Mouse (Mus musculus): ENCODE results near the gene 4930451I11Rik. TPM values are rescaled to one million over a fixed set of nuclear protein-coding genes. Genes with fewer than 3 reads are reported as not detected.

The 4930451I11Rik gene
- polyA plus RNA-seq, 1 experiment from 2014 or later, result not detected

DNA sequence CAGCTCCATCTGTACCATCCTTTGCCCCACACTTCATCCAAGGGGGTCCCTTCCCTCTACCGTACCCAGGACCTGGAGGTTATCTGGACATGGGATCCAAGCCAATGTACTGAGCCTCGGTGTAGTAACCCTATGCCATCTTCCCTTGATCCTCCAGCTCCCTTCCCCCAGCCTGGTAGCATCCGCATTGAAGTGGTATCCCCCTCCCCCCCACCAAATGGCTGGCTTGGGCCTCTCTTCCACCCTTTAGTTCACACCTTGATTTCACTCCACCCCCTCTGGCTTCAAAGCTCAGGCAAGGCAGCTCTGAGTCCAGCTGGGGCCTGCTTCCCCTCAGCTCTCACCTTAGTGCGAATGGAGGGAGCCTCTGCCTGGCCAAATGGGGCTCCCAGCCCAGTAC, 46.4 kb downstream of the 4930451I11Rik start:
- no peak overlapping the region for H3K4me2 ChIP-seq
- DNase-seq (ENCODE audit: low spot score) (no peak), ATAC-seq (replicated peaks; ENCODE audit: low FRiP score) (no peak)
- no peaks in the 10 kb centered on the region for H3K9me3 ChIP-seq (ENCODE audit: control insufficient read depth, low read length)
- H3K36me3 ChIP-seq (ENCODE audit: control insufficient read depth, insufficient read depth, low read length), result peaks cover 49% of the 10 kb centered on the region
- WGBS, result 74% methylated on average over 4 of the region's 4 CpGs
- H3K4me1 ChIP-seq (replicated peaks; ENCODE audit: control insufficient read depth, insufficient read depth, low read length), result peaks cover 17% of the 10 kb centered on the region
- no peak overlapping the region for H3K27ac ChIP-seq (ENCODE audit: low read depth, low read length)
- H3K9ac ChIP-seq (ENCODE audit: low read depth, low read length), result no peak overlapping the region
- H3K27me3 ChIP-seq (replicated peaks; ENCODE audit: control insufficient read depth, insufficient read depth, low read length), result no peaks in the 10 kb centered on the region
- no peak overlapping the region for H3K4me3 ChIP-seq (ENCODE audit: low read depth, low read length)

DNA sequence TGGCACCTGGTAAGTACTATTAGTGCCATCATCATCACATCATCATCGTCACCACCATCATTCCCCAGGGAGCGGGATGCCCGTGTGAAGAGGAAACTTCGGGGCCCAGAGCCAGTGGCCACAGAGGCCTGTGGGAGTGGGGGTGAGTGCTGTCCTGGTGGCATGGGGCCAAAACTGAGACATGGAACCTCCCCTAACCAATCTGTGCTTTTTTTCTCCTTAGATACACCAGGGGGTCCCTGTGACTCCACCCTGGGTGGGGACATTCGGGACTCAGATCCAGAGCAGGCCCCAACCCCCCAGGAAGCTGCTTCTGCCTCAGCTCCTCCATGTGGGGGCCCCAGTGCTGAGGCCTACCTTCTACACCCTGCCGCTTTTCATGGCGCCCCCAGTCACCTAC, 47.0 kb downstream of the 4930451I11Rik start:
- no peak overlapping the region for H3K4me3 ChIP-seq (ENCODE audit: low read depth, low read length)
- H3K9ac ChIP-seq (ENCODE audit: low read depth, low read length), result no peak overlapping the region
- DNase-seq (ENCODE audit: low spot score), result no peak
- no peak for ATAC-seq (replicated peaks; ENCODE audit: low FRiP score)
- H3K36me3 ChIP-seq (ENCODE audit: control insufficient read depth, insufficient read depth, low read length), result peaks cover 44% of the 10 kb centered on the region
- no peaks in the 10 kb centered on the region for H3K27me3 ChIP-seq (replicated peaks; ENCODE audit: control insufficient read depth, insufficient read depth, low read length)
- no peak overlapping the region for H3K4me2 ChIP-seq
- WGBS, result 90% methylated on average over 7 of the region's 7 CpGs
- no peak overlapping the region for H3K27ac ChIP-seq (ENCODE audit: low read depth, low read length)
- H3K4me1 ChIP-seq (replicated peaks; ENCODE audit: control insufficient read depth, insufficient read depth, low read length), result peaks cover 20% of the 10 kb centered on the region
- H3K9me3 ChIP-seq (ENCODE audit: control insufficient read depth, low read length), result no peaks in the 10 kb centered on the region

DNA sequence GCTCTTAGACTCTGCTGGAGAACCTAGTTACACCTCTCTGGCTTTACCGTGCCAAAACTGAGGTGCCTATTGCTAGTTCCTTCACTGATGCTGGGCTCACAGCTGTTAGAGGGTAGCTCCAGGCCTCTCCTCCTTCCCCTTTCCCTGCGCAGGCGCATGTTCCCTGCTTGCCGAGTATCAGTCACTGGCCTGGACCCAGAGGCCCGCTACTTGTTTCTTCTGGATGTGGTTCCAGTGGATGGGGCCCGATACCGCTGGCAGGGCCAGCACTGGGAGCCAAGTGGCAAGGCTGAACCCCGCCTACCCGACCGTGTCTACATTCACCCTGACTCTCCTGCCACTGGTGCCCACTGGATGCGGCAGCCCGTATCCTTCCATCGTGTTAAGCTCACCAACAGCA, 48.7 kb downstream of the 4930451I11Rik start:
- no peaks in the 10 kb centered on the region for H3K9me3 ChIP-seq (ENCODE audit: control insufficient read depth, low read length)
- DNase-seq (ENCODE audit: low spot score), result no peak
- H3K27ac ChIP-seq (ENCODE audit: low read depth, low read length), result peak overlapping the region; percentile 28; the same call in 1 of the 2 replicates
- H3K9ac ChIP-seq (ENCODE audit: low read depth, low read length), result no peak overlapping the region
- no peak for ATAC-seq (replicated peaks; ENCODE audit: low FRiP score)
- H3K36me3 ChIP-seq (ENCODE audit: control insufficient read depth, insufficient read depth, low read length), result peaks cover 28% of the 10 kb centered on the region
- H3K4me2 ChIP-seq, result no peak overlapping the region; the same call in 1 of the 2 replicates
- peaks cover 21% of the 10 kb centered on the region for H3K4me1 ChIP-seq (replicated peaks; ENCODE audit: control insufficient read depth, insufficient read depth, low read length)
- H3K4me3 ChIP-seq (ENCODE audit: low read depth, low read length), result no peak overlapping the region
- WGBS, result 79% methylated on average over 13 of the region's 13 CpGs
- H3K27me3 ChIP-seq (replicated peaks; ENCODE audit: control insufficient read depth, insufficient read depth, low read length), result no peaks in the 10 kb centered on the region

DNA sequence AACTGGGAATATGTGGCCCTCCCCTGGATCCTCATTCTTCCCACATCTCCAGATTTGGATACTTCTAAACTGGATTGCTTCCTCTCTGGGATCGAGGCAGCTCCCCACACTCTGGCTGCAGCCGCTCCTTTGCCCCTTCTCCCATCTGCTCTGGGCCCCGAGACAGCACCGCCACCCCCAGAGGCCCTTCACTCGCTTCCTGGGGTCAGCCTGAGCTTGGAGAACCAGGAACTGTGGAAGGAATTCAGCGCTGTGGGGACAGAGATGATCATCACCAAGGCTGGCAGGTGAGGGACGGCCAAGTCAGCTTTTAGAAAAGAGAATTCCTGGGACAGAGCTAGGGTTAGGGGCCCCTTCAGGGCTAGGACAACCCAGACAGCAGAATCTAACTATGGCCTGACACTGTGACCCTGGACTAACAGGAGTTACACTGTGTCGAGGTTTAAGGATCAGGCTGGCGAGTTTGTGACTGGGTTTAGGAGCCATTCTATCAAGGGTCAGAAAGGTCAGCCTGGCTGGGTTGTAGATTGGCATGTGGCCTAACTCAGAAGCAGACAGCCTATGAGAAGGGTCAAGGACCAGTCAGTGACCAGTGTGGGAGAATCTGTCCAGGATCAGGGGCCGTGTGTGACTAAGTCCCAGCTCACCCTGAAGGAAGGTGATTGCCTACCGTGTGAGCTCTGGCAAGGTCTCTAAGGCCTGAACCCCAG, 49.6 kb downstream of the 4930451I11Rik start:
- Histone ChIP-seq H3K27ac (ENCODE audit: low read depth, low read length) (peak overlapping the region; percentile 28), H3K9me3 (ENCODE audit: control insufficient read depth, low read length) (no peaks in the 10 kb centered on the region), H3K4me3 (ENCODE audit: low read depth, low read length) (no peak overlapping the region; the same call in 1 of the 2 replicates), H3K4me2 (peak overlapping the region; percentile 74), H3K9ac (ENCODE audit: low read depth, low read length) (0 out of 2 replicates have a peak overlapping the region, but pooled peaks have one; percentile 22), H3K27me3 (replicated peaks; ENCODE audit: control insufficient read depth, insufficient read depth, low read length) (no peaks in the 10 kb centered on the region), H3K4me1 (replicated peaks; ENCODE audit: control insufficient read depth, insufficient read depth, low read length) (peaks cover 29% of the 10 kb centered on the region), H3K36me3 (ENCODE audit: control insufficient read depth, insufficient read depth, low read length) (peaks cover 20% of the 10 kb centered on the region)
- no peak for ATAC-seq (replicated peaks; ENCODE audit: low FRiP score)
- 53% methylated on average over 11 of the region's 11 CpGs for WGBS
- DNase-seq (ENCODE audit: low spot score), result no peak

DNA sequence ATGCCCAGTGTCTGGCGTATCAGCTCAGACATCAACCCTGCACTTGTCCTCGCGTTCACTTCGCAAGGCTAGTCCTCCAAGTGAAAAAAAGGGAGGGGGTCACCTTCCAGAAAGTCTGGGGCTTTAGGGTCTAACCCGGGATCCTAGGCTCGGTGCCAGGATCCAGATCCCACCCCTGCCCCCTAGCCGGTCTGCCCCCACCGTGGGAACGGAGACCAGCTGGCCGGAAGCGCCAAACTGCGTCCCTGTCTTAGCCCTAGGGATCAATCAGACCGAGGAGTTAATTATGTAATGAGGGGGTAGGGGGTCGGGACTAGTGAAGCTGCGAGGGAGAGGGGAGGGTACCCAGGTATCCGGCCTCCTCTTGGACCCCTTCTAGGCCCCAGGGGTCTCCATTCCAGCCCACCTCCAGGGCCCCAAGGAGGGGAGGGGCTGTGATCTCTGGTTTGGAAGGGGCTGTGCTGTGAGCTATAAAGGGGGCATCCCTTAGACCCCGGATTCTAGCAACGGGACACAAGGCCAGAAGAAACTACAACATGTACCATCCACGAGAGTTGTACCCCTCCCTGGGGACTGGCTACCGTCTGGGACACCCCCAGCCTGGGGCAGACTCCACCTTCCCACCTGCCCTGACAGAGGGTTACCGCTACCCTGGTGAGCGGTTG, 50.3 kb downstream of the 4930451I11Rik start, which contains the start of gene Tbx6:
Gene Tbx6, plus strand, starts transcription at position 513 of the 665 bp plus-strand sequence.
- H3K9me3 ChIP-seq (ENCODE audit: control insufficient read depth, low read length), result no peaks in the 10 kb centered on the region
- peak within 1 kb of the TSS; percentile 74 for H3K4me2 ChIP-seq
- ATAC-seq (replicated peaks; ENCODE audit: low FRiP score), result no peak
- peak; percentile 60 for DNase-seq (ENCODE audit: low spot score)
- H3K4me3 ChIP-seq (ENCODE audit: low read depth, low read length), result peak within 1 kb of the TSS; percentile 44
- peaks cover 13% of the 10 kb centered on the region for H3K36me3 ChIP-seq (ENCODE audit: control insufficient read depth, insufficient read depth, low read length)
- no peaks in the 10 kb centered on the region for H3K27me3 ChIP-seq (replicated peaks; ENCODE audit: control insufficient read depth, insufficient read depth, low read length)
- peaks cover 33% of the 10 kb centered on the region for H3K4me1 ChIP-seq (replicated peaks; ENCODE audit: control insufficient read depth, insufficient read depth, low read length)
- peak within 1 kb of the TSS; percentile 55 for H3K9ac ChIP-seq (ENCODE audit: low read depth, low read length)
- WGBS, result 14% methylated on average over 22 of the region's 22 CpGs
- peak within 1 kb of the TSS; percentile 62 for H3K27ac ChIP-seq (ENCODE audit: low read depth, low read length)

Other genes with a start within 250 kb of the 4930451I11Rik start
- 0.68 and 1.4 TPM in 2 replicates for gene Apobr, start 246.7 kb downstream of the 4930451I11Rik start, polyA plus RNA-seq (2014; fragmentation: Nextera tagmentation; extraction: Ambion mirVana)
- gene Cln3, start 245.8 kb downstream of the 4930451I11Rik start, polyA plus RNA-seq (2014; fragmentation: Nextera tagmentation; extraction: Ambion mirVana), result 19.7 and 25.2 TPM in 2 replicates
- gene Il27, start 236.7 kb downstream of the 4930451I11Rik start, polyA plus RNA-seq (2014; fragmentation: Nextera tagmentation; extraction: Ambion mirVana), result not detected in 2 replicates
- 4.3 and 7.1 TPM in 2 replicates for gene Nupr1, start 200.8 kb downstream of the 4930451I11Rik start, polyA plus RNA-seq (2014; fragmentation: Nextera tagmentation; extraction: Ambion mirVana)
- gene Sgf29, start 182.3 kb downstream of the 4930451I11Rik start, polyA plus RNA-seq (2014; fragmentation: Nextera tagmentation; extraction: Ambion mirVana), result 53.7 and 64.5 TPM in 2 replicates
- gene Sult1a1, start 155.2 kb downstream of the 4930451I11Rik start, polyA plus RNA-seq (2014; fragmentation: Nextera tagmentation; extraction: Ambion mirVana), result 0.14 and 0.44 TPM in 2 replicates
- gene Bola2, start 136.2 kb downstream of the 4930451I11Rik start, polyA plus RNA-seq (2014; fragmentation: Nextera tagmentation; extraction: Ambion mirVana), result 210 and 217 TPM in 2 replicates
- 6.6 and 7.7 TPM in 2 replicates for gene Slx1b, start 135.9 kb downstream of the 4930451I11Rik start, polyA plus RNA-seq (2014; fragmentation: Nextera tagmentation; extraction: Ambion mirVana)
- 94.0 and 94.9 TPM in 2 replicates for gene Coro1a, start 123.9 kb downstream of the 4930451I11Rik start, polyA plus RNA-seq (2014; fragmentation: Nextera tagmentation; extraction: Ambion mirVana)
- gene Mapk3, start 72.0 kb downstream of the 4930451I11Rik start, polyA plus RNA-seq (2014; fragmentation: Nextera tagmentation; extraction: Ambion mirVana), result 34.0 and 39.3 TPM in 2 replicates
- gene Gdpd3, start 65.3 kb downstream of the 4930451I11Rik start, polyA plus RNA-seq (2014; fragmentation: Nextera tagmentation; extraction: Ambion mirVana), result 0.87 and 0.96 TPM in 2 replicates
- 49.1 and 52.2 TPM in 2 replicates for gene Ypel3, start 54.7 kb downstream of the 4930451I11Rik start, polyA plus RNA-seq (2014; fragmentation: Nextera tagmentation; extraction: Ambion mirVana)
- 0.22 and 0.55 TPM in 2 replicates for gene Tbx6, start 50.2 kb downstream of the 4930451I11Rik start, polyA plus RNA-seq (2014; fragmentation: Nextera tagmentation; extraction: Ambion mirVana)
- 266 and 269 TPM in 2 replicates for gene Ppp4c, start 39.1 kb downstream of the 4930451I11Rik start, polyA plus RNA-seq (2014; fragmentation: Nextera tagmentation; extraction: Ambion mirVana)
- gene Fam57b, start 34.0 kb downstream of the 4930451I11Rik start, polyA plus RNA-seq (2014; fragmentation: Nextera tagmentation; extraction: Ambion mirVana), result 0.21 TPM in 1 of 2 replicates, not detected in the other
- 0.52 and 1.6 TPM in 2 replicates for gene Doc2a, start 15.8 kb upstream of the 4930451I11Rik start, polyA plus RNA-seq (2014; fragmentation: Nextera tagmentation; extraction: Ambion mirVana)
- 17.3 and 24.6 TPM in 2 replicates for gene Hirip3, start 30.3 kb upstream of the 4930451I11Rik start, polyA plus RNA-seq (2014; fragmentation: Nextera tagmentation; extraction: Ambion mirVana)
- 124 and 130 TPM in 2 replicates for gene Ino80e, start 30.7 kb upstream of the 4930451I11Rik start, polyA plus RNA-seq (2014; fragmentation: Nextera tagmentation; extraction: Ambion mirVana)
- gene Taok2, start 53.1 kb upstream of the 4930451I11Rik start, polyA plus RNA-seq (2014; fragmentation: Nextera tagmentation; extraction: Ambion mirVana), result 23.0 and 24.0 TPM in 2 replicates
- gene Tmem219, start 91.3 kb upstream of the 4930451I11Rik start, polyA plus RNA-seq (2014; fragmentation: Nextera tagmentation; extraction: Ambion mirVana), result 23.2 and 23.9 TPM in 2 replicates
- 15.7 and 16.5 TPM in 2 replicates for gene Kctd13, start 97.2 kb upstream of the 4930451I11Rik start, polyA plus RNA-seq (2014; fragmentation: Nextera tagmentation; extraction: Ambion mirVana)
- gene Asphd1, start 117.9 kb upstream of the 4930451I11Rik start, polyA plus RNA-seq (2014; fragmentation: Nextera tagmentation; extraction: Ambion mirVana), result not detected in 2 replicates
- gene Sez6l2, start 118.9 kb upstream of the 4930451I11Rik start, polyA plus RNA-seq (2014; fragmentation: Nextera tagmentation; extraction: Ambion mirVana), result 0.27 TPM in 2 replicates
- gene Cdipt, start 144.3 kb upstream of the 4930451I11Rik start, polyA plus RNA-seq (2014; fragmentation: Nextera tagmentation; extraction: Ambion mirVana), result 72.2 and 74.4 TPM in 2 replicates
- 0.67 and 1.0 TPM in 2 replicates for gene Cdiptos, start 144.5 kb upstream of the 4930451I11Rik start, polyA plus RNA-seq (2014; fragmentation: Nextera tagmentation; extraction: Ambion mirVana)
- 8.3 and 9.4 TPM in 2 replicates for gene Mvp, start 183.0 kb upstream of the 4930451I11Rik start, polyA plus RNA-seq (2014; fragmentation: Nextera tagmentation; extraction: Ambion mirVana)
- 0.41 TPM in 1 of 2 replicates, not detected in the other for gene Pagr1b, start 184.8 kb upstream of the 4930451I11Rik start, polyA plus RNA-seq (2014; fragmentation: Nextera tagmentation; extraction: Ambion mirVana)
- 45.6 and 75.0 TPM in 2 replicates for gene Pagr1a, start 185.7 kb upstream of the 4930451I11Rik start, polyA plus RNA-seq (2014; fragmentation: Nextera tagmentation; extraction: Ambion mirVana)
- gene Gm42742, start 189.5 kb upstream of the 4930451I11Rik start, polyA plus RNA-seq (2014; fragmentation: Nextera tagmentation; extraction: Ambion mirVana), result 19.8 and 52.9 TPM in 2 replicates
- 4.5 and 5.4 TPM in 2 replicates for gene Prrt2, start 189.6 kb upstream of the 4930451I11Rik start, polyA plus RNA-seq (2014; fragmentation: Nextera tagmentation; extraction: Ambion mirVana)
- gene Maz, start 195.4 kb upstream of the 4930451I11Rik start, polyA plus RNA-seq (2014; fragmentation: Nextera tagmentation; extraction: Ambion mirVana), result 90.8 and 98.8 TPM in 2 replicates
- 152 and 170 TPM in 2 replicates for gene Kif22, start 210.8 kb upstream of the 4930451I11Rik start, polyA plus RNA-seq (2014; fragmentation: Nextera tagmentation; extraction: Ambion mirVana)